Mouse (Mus musculus) small intestine, adult 2 months (tissue): ENCODE measurements around the gene Slc5a2.

Experiments
- CTCF ChIP-seq: fragments of 200-500 bp; IDR thresholded peaks from 2 replicates; pipeline ENCODE4 v1.5.1; 2012; ENCODE audit warnings: low read depth, mild to moderate bottlenecking, control low read depth, inconsistent platforms, low read length, moderate library complexity, mixed read lengths; ENCODE audit not compliant: insufficient replicate concordance, insufficient read length; ENCODE audit errors: extremely low read depth
- POLR2A ChIP-seq: fragments of 200-500 bp; IDR thresholded peaks from 2 replicates; pipeline ENCODE4 v1.6.1; 2012; ENCODE audit warnings: low read depth, mild to moderate bottlenecking, control low read depth, inconsistent platforms, low read length, moderate library complexity

- TF ChIP-seq CTCF = no peak
- peak; percentile 38 for TF ChIP-seq POLR2A
These were observed 27.3 kb upstream of the Slc5a2 start, which contains the start of gene 9130023H24Rik for GRCm38 (mm10) chr7:128237927-128238778.
